Mouse (Mus musculus) cerebellum, adult 2 months (tissue): ENCODE data around the gene Vmn1r4.

Source experiments
- CTCF ChIP-seq: fragments of 200-500 bp; IDR thresholded peaks from 2 replicates; pipeline ENCODE4 v1.5.1; 2011; ENCODE audit warnings: low read depth, mild to moderate bottlenecking, control low read depth, low read length, moderate library complexity, borderline replicate concordance; ENCODE audit not compliant: insufficient read depth
- POLR2A ChIP-seq: fragments of 200-500 bp; IDR thresholded peaks from 2 replicates; pipeline ENCODE4 v1.6.1; 2011; ENCODE audit warnings: low read length, control low read depth, borderline replicate concordance; ENCODE audit not compliant: insufficient read depth

GRCm38 (mm10) chr6:56903831-56904230 lies 20.0 kb upstream of the Vmn1r4 start:
- TF ChIP-seq POLR2A (no peak), CTCF (no peak)
